Mouse (Mus musculus) MEL (cell line): ENCODE results near the gene Man2a1. TPM values are rescaled to one million over a fixed set of nuclear protein-coding genes. Genes with fewer than 3 reads are reported as not detected.

Experiments used
- DNase-seq: peaks from one replicate; pipeline ENCODE4 v3.0.0; 2011; ENCODE audit warnings: low read depth, low spot score
- H3K27ac ChIP-seq: 2 replicates; pipeline ENCODE4 v1.5.1; 2012; ENCODE audit warnings: low read depth, mild to moderate bottlenecking, control low read depth, low read length, moderate library complexity; ENCODE audit not compliant: control insufficient read depth
- H3K27me3 ChIP-seq, 2 experiments: fragments of 150-350 bp in 1 of 2; sonication (generic) in 1 of 2; 2 replicates each; pipeline ENCODE4 v1.6.1; 2012; ENCODE audit warnings: low read length in 2 of 2, mild to moderate bottlenecking in 2 of 2, improper control_type of control experiment in 1 of 2, moderate library complexity in 1 of 2; ENCODE audit not compliant: insufficient read depth in 2 of 2, control insufficient read depth in 1 of 2
- H3K36me3 ChIP-seq, 2 experiments: 2 replicates each; pipeline ENCODE4 v1.6.1; 2012 to 2014; ENCODE audit warnings: low read length in 2 of 2, improper control_type of control experiment in 1 of 2, inconsistent platforms in 1 of 2, mild to moderate bottlenecking in 1 of 2; ENCODE audit not compliant: insufficient read depth in 2 of 2, control insufficient read depth in 1 of 2
- H3K4me1 ChIP-seq, 2 experiments: fragments of 150-350 bp in 1 of 2; sonication (generic) in 1 of 2; 2 replicates each; pipeline ENCODE4 v1.6.1; 2012; ENCODE audit warnings: low read length in 2 of 2, improper control_type of control experiment in 1 of 2, mild to moderate bottlenecking in 1 of 2; ENCODE audit not compliant: insufficient read depth in 2 of 2, control insufficient read depth in 1 of 2
- H3K4me3 ChIP-seq, 2 experiments: fragments of 150-350 bp in 1 of 2; sonication (generic) in 1 of 2; 2 replicates each; pipeline ENCODE4 v1.5.1; 2012; ENCODE audit warnings: low read depth in 2 of 2, low read length in 2 of 2, mild to moderate bottlenecking in 2 of 2, moderate library complexity in 2 of 2, control low read depth in 1 of 2, improper control_type of control experiment in 1 of 2; ENCODE audit not compliant: control insufficient read depth in 1 of 2, insufficient read depth in 1 of 2
- H3K79me2 ChIP-seq: 2 replicates; pipeline ENCODE4 v1.6.1; 2012; ENCODE audit warnings: mild to moderate bottlenecking, low read length, moderate library complexity; ENCODE audit not compliant: control insufficient read depth, poor library complexity, insufficient read depth
- H3K9ac ChIP-seq: 2 replicates; pipeline ENCODE4 v1.6.1; 2012; ENCODE audit warnings: low read depth, mild to moderate bottlenecking, control low read depth, low read length, moderate library complexity; ENCODE audit not compliant: control insufficient read depth, poor library complexity, severe bottlenecking
- H3K9me3 ChIP-seq: fragments of 150-350 bp; sonication (generic); replicated peaks from 2 replicates; pipeline ENCODE4 v1.6.1; 2012; ENCODE audit warnings: mild to moderate bottlenecking, low read length, improper control_type of control experiment, moderate library complexity; ENCODE audit not compliant: insufficient read depth
- BHLHE40 ChIP-seq: IDR thresholded peaks from 2 replicates; pipeline ENCODE4 v1.6.1; 2012; ENCODE audit warnings: low read depth, mild to moderate bottlenecking, inconsistent platforms, low read length, improper control_type of control experiment, borderline replicate concordance
- CHD2 ChIP-seq: IDR thresholded peaks from 2 replicates; pipeline ENCODE4 v1.6.1; 2011; ENCODE audit warnings: low read length, improper control_type of control experiment
- CTCF ChIP-seq, 3 experiments: IDR thresholded peaks in 2 of 3; conservative IDR thresholded peaks in 1 of 3; 2 replicates each; pipeline ENCODE4 v1.5.1; 2011 to 2012; ENCODE audit warnings: low read length in 3 of 3, low read depth in 2 of 3, mild to moderate bottlenecking in 2 of 3, improper control_type of control experiment in 1 of 3, inconsistent platforms in 1 of 3, mixed read lengths in 1 of 3, moderate library complexity in 1 of 3; ENCODE audit not compliant: control insufficient read depth in 1 of 3, insufficient read depth in 1 of 3, poor library complexity in 1 of 3, severe bottlenecking in 1 of 3
- HCFC1 ChIP-seq: IDR thresholded peaks from 2 replicates; pipeline ENCODE4 v1.6.1; 2012; ENCODE audit warnings: low read depth, mild to moderate bottlenecking, inconsistent platforms, low read length, improper control_type of control experiment, moderate library complexity
- JUND ChIP-seq: IDR thresholded peaks from 2 replicates; pipeline ENCODE4 v1.6.1; 2011; ENCODE audit warnings: low read depth, mild to moderate bottlenecking, improper control_type of control experiment, low read length
- MXI1 ChIP-seq: IDR thresholded peaks from 2 replicates; pipeline ENCODE4 v1.6.1; 2011; ENCODE audit warnings: mild to moderate bottlenecking, low read depth, low read length, improper control_type of control experiment
- MYB ChIP-seq: IDR thresholded peaks from 2 replicates; pipeline ENCODE4 v1.6.1; 2011; ENCODE audit warnings: mild to moderate bottlenecking, low read depth, low read length, improper control_type of control experiment
- NRF1 ChIP-seq: IDR thresholded peaks from 2 replicates; pipeline ENCODE4 v1.6.1; 2014; ENCODE audit warnings: low read depth, mild to moderate bottlenecking, inconsistent platforms, low read length, improper control_type of control experiment, moderate library complexity; ENCODE audit not compliant: poor library complexity, insufficient read depth, severe bottlenecking
- POLR2A ChIP-seq, 2 experiments: IDR thresholded peaks; 2 replicates each; pipeline ENCODE4 v1.6.1; 2011 to 2012; ENCODE audit warnings: low read length in 2 of 2, mild to moderate bottlenecking in 2 of 2, control low read depth in 1 of 2, improper control_type of control experiment in 1 of 2, low read depth in 1 of 2, moderate library complexity in 1 of 2; ENCODE audit not compliant: control insufficient read depth in 1 of 2, insufficient read depth in 1 of 2, poor library complexity in 1 of 2
- POLR2AphosphoS2 ChIP-seq: IDR thresholded peaks from 2 replicates; pipeline ENCODE4 v1.6.1; 2011; ENCODE audit warnings: low read length, improper control_type of control experiment
- RAD21 ChIP-seq: IDR thresholded peaks from 2 replicates; pipeline ENCODE4 v1.6.1; 2011; ENCODE audit warnings: mild to moderate bottlenecking, low read depth, low read length, improper control_type of control experiment
- RCOR1 ChIP-seq: IDR thresholded peaks from 2 replicates; pipeline ENCODE4 v1.6.1; 2012; ENCODE audit warnings: low read depth, mild to moderate bottlenecking, inconsistent platforms, low read length, improper control_type of control experiment
- SMC3 ChIP-seq: IDR thresholded peaks from 2 replicates; pipeline ENCODE4 v1.6.1; 2011; ENCODE audit warnings: low read depth, low read length, improper control_type of control experiment
- TAL1 ChIP-seq: IDR thresholded peaks from 2 replicates; pipeline ENCODE4 v1.6.1; 2012; ENCODE audit warnings: mild to moderate bottlenecking, inconsistent platforms, low read length, moderate library complexity, mixed read lengths
- USF2 ChIP-seq, 2 experiments: IDR thresholded peaks; 2 replicates each; pipeline ENCODE4 v1.6.1; 2011 to 2012; ENCODE audit warnings: improper control_type of control experiment in 2 of 2, low read length in 2 of 2, borderline replicate concordance in 1 of 2, inconsistent platforms in 1 of 2, low read depth in 1 of 2, mild to moderate bottlenecking in 1 of 2; ENCODE audit not compliant: insufficient read depth in 1 of 2
- ZKSCAN1 ChIP-seq: IDR thresholded peaks from 2 replicates; pipeline ENCODE4 v1.6.1; 2012; ENCODE audit warnings: low read depth, mild to moderate bottlenecking, inconsistent platforms, low read length, improper control_type of control experiment, moderate library complexity
- ZMIZ1 ChIP-seq: IDR thresholded peaks from 2 replicates; pipeline ENCODE4 v1.6.1; 2012; ENCODE audit warnings: low read depth, mild to moderate bottlenecking, inconsistent platforms, low read length, improper control_type of control experiment, moderate library complexity
- polyA plus RNA-seq, 2 experiments: library from polyadenylated mRNA; stranded (reverse) in 1 of 2; unstranded in 1 of 2; fragments of >175 nt in 1 of 2; fragments of >200 nt in 1 of 2; gene quantifications; 2 replicates each; pipeline versions ENCODE4 v1.2.1 to v1.2.4; 2012; ENCODE audit warnings: low replicate concordance in 2 of 2, low read depth in 1 of 2; ENCODE audit not compliant: insufficient read length in 2 of 2, insufficient read depth in 1 of 2, missing spikeins in 1 of 2
- total RNA-seq: library from RNA; depleted of rRNA; stranded (reverse); fragments of 300-350 nt; gene quantifications from 2 replicates; pipeline ENCODE4 v1.2.3, GENCODE M21; 2012

Man2a1 gene
- total and polyA plus RNA-seq, 3 experiments, result 8.7 to 27.5 (median 9.1) TPM

- Histone ChIP-seq H3K9me3 (no peaks in the 10 kb centered on the region), H3K36me3 (peaks cover 2% of the 10 kb centered on the region in 2 experiments; a peak in 3 of 4 replicates), H3K4me1 (peaks cover 0 to 4% of the 10 kb centered on the region in 2 experiments; a peak in 2 of 4 replicates), H3K27ac (no peak overlapping the region), H3K79me2 (no peaks in the 10 kb centered on the region), H3K4me3 (no peak overlapping the region), H3K9ac (no peak overlapping the region), H3K27me3 (no peaks in the 10 kb centered on the region)
- no peak for DNase-seq
- TF ChIP-seq BHLHE40 (no peak), POLR2AphosphoS2 (no peak), NRF1 (no peak)
Measured at GRCm38 (mm10) chr17:64743606-64744300, 143.2 kb downstream of the Man2a1 start.

GRCm38 (mm10) chr17:64746637-64747225 lies 146.2 kb downstream of the Man2a1 start:
- no peak overlapping the region for H3K27ac ChIP-seq
- no peak for TF ChIP-seq RAD21
- TF ChIP-seq CTCF (IDR thresholded peaks at IDR 0.05 in 2 of 3, conservative IDR thresholded peaks at IDR 0.05 in 1 of 3; ENCODE audit: control insufficient read depth in 1 of 3, insufficient read depth in 1 of 3, low read depth in 2 of 3, low read length in 3 of 3, poor library complexity in 1 of 3, severe bottlenecking in 1 of 3), result no peak
- no peak for TF ChIP-seq RCOR1
- TF ChIP-seq CHD2, result no peak
- TF ChIP-seq POLR2A (IDR thresholded peaks at IDR 0.05; ENCODE audit: control insufficient read depth in 1 of 2, insufficient read depth in 1 of 2, low read depth in 1 of 2, low read length in 2 of 2, poor library complexity in 1 of 2), result no peak
- TF ChIP-seq MXI1, result no peak
- H3K36me3 ChIP-seq, result peaks cover 2 to 8% of the 10 kb centered on the region in 2 experiments; a peak in 3 of 4 replicates
- no peak for DNase-seq
- H3K4me3 ChIP-seq, result no peak overlapping the region
- H3K9ac ChIP-seq, result no peak overlapping the region
- no peaks in the 10 kb centered on the region for H3K27me3 ChIP-seq
- no peaks in the 10 kb centered on the region for H3K9me3 ChIP-seq
- no peaks in the 10 kb centered on the region for H3K79me2 ChIP-seq
- H3K4me1 ChIP-seq, result peaks cover 0 to 9% of the 10 kb centered on the region in 2 experiments; a peak in 3 of 4 replicates

GRCm38 (mm10) chr17:64747461-64747860 lies 146.9 kb downstream of the Man2a1 start:
- no peaks in the 10 kb centered on the region for H3K27me3 ChIP-seq
- no peaks in the 10 kb centered on the region for H3K79me2 ChIP-seq
- H3K4me1 ChIP-seq, result peaks cover 0 to 8% of the 10 kb centered on the region in 2 experiments; a peak in 3 of 4 replicates
- H3K27ac ChIP-seq, result no peak overlapping the region
- H3K9me3 ChIP-seq, result no peaks in the 10 kb centered on the region
- H3K9ac ChIP-seq, result no peak overlapping the region
- DNase-seq, result no peak
- no peak overlapping the region for H3K4me3 ChIP-seq
- TF ChIP-seq CHD2 (no peak), TAL1 (no peak), ZMIZ1 (no peak), MYB (no peak), SMC3 (no peak), JUND (no peak), HCFC1 (no peak), USF2 (IDR thresholded peaks at IDR 0.05; ENCODE audit: borderline replicate concordance in 1 of 2, insufficient read depth in 1 of 2, low read depth in 1 of 2, low read length in 2 of 2) (no peak), ZKSCAN1 (no peak), BHLHE40 (no peak)
- H3K36me3 ChIP-seq, result peaks cover 2 to 8% of the 10 kb centered on the region in 2 experiments; a peak in 3 of 4 replicates
